Mouse (Mus musculus): ENCODE measurements around the gene Macf1.

DNA sequence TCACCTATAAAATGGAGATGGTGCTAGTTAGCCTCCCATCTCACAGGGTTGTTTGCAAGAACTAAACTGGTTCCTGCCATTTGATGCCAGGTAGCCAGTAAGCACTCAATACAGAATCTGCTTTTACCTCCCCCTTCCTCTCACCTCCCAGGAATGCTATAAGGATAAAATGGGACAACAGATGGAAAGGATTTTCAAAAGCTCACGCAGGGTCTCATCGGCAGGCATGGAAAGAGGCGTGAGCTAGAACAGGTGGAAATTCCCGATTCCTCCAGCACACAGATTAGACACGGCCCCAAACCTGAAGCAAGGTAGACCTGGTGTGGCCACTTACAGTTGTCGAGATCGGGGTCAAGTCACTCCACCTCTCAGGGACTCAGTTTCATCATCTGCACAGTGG lies 886 bp upstream of the Macf1 start:
- TF ChIP-seq POLR2AphosphoS2 (IDR thresholded peaks at IDR 0.05; ENCODE audit: insufficient read length, low read depth) (no peak), E2F4 (IDR thresholded peaks at IDR 0.05; ENCODE audit: insufficient read depth) (no peak), MYOD1 (IDR thresholded peaks at IDR 0.05; ENCODE audit: control insufficient read depth in 1 of 3, insufficient read length in 2 of 3, low read depth in 2 of 3) (no peak), POLR2A (IDR thresholded peaks at IDR 0.05; ENCODE audit: insufficient read length, low read depth) (no peak), USF1 (IDR thresholded peaks at IDR 0.05; ENCODE audit: low read depth) (no peak)
